Mouse (Mus musculus) spleen, adult 18-20 months (tissue): ENCODE results near the gene Ermard.
"Not testable (repeated sequence)": the region's sequence is repeated elsewhere in the genome, so short reads cannot be mapped to it uniquely, and the experiment has no call there.

ENCODE experiments used
- DNase-seq, 2 experiments: peaks; one replicate each; pipeline ENCODE4 v3.0.0; 2022; ENCODE audit warnings: mixed read lengths in 2 of 2

Ermard gene

DNA sequence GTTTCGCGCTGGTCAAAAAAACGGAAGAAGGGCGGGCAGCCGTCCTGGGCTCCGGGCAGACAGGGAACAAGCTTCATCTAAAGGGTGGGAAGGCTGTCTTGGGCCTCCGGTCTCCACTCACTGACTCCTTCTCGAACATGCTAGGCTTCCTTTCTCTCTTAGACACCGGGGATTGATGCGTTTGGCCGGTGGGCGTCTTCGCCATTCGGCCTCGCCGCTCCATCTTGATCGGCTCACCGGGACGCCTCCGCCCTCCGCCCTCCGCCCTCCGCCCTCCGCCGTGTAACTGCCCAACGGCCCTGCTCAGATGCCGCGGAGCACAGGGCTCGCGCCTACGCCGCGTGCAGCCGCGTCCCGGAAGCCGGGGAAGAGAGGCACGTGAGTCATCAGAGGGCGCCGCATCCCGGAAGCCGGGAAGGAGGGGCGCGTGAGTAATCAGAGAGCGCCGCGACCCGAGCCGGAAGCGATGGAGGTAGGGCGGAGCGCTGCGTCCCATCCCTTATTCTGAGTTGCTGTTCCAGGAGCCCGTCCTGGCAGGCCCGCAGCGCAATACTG is at the start of gene Ermard, which contains the start of the genes Tcte3 and Gm3448:
Gene Ermard (plus strand): TSS at position 34 of the 555 bp plus-strand sequence.
Gene Tcte3 (minus strand): TSS at position 314 of the 555 bp plus-strand sequence.
Gene Gm3448 (minus strand): TSS at position 363 of the 555 bp plus-strand sequence.
- peak; percentile 32 to 44 for DNase-seq

DNA sequence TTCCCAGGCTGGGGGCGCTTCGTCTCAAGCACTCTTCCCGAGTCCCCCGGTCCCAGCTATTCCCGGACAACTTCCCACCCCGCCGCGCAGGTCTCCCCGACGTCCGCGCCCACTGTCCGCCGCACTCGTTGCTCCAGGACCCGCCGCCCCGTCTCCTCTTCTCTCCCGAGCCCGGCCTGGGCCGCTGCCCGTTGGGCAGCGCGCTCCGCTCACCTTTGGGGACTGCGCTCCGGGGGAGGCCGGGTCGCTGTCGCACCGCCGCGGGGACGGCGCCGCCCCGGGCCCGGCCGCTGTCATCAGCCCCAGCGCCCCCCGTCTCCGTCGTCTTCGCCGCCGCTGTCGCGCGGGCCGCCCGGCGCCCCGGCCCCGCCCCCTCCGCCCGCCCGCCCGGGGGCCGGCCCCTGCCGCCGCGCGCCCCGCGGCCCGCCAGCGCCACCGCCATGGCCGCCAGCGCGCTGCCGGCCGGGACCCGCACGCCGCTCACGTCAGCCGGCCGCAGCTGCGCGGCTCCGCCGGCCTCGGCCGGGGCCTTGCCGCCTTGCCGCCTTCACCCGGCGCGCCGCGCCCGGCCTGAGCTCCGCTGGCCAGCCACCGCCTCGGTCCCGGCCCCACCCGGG is 48.4 kb upstream of the Ermard start:
- DNase-seq = not testable (repeated sequence)

DNA sequence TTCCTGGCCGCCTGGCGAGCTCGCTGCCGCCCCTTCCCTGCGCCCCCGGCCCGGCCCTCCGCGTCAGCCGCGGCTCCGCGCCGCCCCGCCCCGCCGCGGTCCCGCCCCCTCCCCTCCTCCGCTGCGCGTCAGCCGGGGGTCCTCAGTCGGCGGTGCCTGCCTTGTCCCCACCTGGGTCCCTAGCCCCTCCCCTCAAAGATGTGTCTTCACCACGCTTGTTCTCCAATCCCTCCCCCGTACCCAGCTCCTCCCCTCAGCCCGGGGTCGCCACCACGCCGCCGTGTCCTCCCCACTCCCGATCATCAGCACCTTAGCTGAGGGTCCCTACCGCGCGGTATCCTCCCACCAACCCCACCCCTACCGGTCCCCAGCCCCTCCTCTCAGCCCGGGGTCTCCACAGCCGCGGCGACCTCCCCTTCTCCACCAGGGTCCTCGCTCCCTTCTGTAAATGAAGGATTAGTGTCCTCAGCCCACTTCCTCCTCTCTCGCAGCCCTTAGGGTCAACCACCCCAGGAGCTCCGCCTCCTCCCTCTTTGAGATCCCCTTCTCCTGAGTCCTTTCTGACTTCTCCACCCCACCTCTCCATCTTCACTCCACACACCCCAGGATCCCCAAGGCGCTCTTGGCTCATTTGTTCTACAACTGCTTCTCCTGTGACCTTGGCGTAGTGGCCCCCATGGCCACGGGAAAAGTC is 47.7 kb upstream of the Ermard start:
- DNase-seq = not testable (repeated sequence)

DNA sequence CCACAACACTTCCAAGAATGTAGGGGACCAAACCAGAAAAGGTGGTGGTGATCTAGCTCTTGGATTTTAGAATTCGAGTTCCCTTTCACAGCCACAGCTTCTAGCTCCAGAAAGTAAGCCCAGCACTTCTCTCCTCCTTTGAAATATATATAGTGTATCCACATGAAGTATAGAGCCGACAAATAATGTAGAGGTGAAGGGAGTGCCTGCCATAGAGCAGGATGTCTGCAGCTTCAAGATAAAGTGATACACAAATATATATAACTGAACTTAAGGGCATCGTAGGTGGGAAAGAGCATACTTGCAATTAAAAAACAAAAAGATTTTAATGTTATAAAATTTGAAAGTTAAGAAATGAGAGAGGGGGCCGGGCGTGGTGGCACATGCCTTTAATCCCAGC is 46.9 kb upstream of the Ermard start:
- DNase-seq = not testable (repeated sequence)

DNA sequence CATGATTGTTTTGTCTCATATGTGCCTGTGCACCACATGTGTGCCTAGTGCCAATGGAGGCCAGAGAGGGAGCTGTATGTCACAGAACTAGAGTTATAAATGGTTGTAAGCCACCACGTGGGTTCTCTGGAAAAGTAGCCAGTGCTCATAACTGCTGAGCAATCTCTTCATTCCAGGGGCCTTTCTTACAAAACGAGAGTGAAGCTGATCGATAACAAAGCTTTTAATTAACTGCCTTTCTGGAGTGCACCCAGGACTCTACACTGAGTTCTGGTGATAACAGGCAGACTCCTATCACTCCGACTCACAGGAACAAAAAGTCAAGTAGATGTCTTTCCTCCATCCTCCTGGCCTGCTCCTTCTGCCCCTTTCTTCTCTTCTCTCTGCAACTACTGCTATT is 41.0 kb upstream of the Ermard start:
- not testable (repeated sequence) for DNase-seq

DNA sequence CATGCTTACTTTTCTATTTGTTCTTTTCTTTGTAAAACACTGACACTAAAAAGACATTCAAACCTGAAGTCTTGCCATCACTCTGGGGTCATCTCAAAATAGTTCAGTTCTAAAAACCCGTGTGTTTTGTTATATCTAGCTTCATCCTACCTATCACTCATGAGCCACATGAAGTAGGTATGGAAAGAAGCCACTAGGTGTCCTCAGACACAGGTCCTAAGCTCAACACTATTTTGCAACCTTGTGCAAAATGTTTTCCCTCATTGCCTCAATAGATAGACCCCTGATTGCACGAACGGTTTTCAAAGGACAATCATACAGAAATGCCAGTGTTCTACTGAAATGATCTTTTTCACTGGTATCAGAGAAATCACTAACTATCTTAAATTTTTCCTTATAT is 31.9 kb upstream of the Ermard start:
- DNase-seq = not testable (repeated sequence)

DNA sequence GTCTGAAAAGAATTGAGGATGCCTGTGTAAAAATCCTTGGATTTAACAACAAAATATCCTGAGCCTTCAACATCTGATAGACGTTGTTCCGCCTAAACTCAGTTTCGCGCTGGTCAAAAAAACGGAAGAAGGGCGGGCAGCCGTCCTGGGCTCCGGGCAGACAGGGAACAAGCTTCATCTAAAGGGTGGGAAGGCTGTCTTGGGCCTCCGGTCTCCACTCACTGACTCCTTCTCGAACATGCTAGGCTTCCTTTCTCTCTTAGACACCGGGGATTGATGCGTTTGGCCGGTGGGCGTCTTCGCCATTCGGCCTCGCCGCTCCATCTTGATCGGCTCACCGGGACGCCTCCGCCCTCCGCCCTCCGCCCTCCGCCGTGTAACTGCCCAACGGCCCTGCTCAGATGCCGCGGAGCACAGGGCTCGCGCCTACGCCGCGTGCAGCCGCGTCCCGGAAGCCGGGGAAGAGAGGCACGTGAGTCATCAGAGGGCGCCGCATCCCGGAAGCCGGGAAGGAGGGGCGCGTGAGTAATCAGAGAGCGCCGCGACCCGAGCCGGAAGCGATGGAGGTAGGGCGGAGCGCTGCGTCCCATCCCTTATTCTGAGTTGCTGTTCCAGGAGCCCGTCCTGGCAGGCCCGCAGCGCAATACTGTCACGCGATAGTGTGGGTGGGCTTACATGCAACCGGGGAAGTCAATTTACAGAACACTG is 31.1 kb upstream of the Ermard start, which contains the start of gene Gm3435:
Gene Gm3435 (plus strand): TSS at position 471 of the 708 bp plus-strand sequence.
- DNase-seq = not testable (repeated sequence)

DNA sequence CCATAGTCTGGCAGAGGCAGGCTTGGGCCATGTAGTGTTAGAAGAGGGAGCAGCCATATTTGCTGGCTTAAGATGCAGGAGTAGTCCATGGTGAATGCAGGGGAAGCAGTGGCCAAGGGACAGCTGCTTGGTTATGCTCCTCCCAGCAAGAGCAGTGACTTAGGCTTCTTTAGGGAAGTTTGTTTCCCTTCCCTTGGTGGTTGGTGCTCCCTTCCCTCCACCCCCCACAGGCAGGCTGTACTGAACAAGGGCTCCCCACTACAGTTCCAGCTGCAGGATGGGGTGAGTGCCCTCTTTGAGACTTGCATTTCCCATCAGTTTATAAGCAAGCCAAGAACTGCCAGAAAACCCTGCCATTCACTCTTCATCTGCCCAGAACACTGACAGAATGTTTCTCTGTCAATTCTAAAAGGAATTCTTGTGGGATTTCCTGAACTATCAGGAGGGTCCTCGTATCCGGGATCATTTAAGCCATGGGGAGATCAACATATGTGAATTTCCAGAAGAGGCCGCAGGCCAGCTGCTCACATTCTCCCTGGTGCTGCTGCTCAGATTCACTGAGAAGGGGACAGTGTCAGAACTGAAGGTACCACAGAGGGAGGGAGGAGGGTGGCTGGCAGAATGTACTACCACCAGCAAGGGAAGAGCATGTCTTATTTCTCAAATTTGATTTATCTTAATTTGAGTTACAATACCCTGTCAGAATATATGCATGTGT is 19.3 kb upstream of the Ermard start:
- DNase-seq = peak; percentile 3 to 16

DNA sequence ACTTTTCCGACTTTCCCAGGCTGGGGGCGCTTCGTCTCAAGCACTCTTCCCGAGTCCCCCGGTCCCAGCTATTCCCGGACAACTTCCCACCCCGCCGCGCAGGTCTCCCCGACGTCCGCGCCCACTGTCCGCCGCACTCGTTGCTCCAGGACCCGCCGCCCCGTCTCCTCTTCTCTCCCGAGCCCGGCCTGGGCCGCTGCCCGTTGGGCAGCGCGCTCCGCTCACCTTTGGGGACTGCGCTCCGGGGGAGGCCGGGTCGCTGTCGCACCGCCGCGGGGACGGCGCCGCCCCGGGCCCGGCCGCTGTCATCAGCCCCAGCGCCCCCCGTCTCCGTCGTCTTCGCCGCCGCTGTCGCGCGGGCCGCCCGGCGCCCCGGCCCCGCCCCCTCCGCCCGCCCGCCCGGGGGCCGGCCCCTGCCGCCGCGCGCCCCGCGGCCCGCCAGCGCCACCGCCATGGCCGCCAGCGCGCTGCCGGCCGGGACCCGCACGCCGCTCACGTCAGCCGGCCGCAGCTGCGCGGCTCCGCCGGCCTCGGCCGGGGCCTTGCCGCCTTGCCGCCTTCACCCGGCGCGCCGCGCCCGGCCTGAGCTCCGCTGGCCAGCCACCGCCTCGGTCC is 17.0 kb upstream of the Ermard start:
- DNase-seq = not testable (repeated sequence)

DNA sequence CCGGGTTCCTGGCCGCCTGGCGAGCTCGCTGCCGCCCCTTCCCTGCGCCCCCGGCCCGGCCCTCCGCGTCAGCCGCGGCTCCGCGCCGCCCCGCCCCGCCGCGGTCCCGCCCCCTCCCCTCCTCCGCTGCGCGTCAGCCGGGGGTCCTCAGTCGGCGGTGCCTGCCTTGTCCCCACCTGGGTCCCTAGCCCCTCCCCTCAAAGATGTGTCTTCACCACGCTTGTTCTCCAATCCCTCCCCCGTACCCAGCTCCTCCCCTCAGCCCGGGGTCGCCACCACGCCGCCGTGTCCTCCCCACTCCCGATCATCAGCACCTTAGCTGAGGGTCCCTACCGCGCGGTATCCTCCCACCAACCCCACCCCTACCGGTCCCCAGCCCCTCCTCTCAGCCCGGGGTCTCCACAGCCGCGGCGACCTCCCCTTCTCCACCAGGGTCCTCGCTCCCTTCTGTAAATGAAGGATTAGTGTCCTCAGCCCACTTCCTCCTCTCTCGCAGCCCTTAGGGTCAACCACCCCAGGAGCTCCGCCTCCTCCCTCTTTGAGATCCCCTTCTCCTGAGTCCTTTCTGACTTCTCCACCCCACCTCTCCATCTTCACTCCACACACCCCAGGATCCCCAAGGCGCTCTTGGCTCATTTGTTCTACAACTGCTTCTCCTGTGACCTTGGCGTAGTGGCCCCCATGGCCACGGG is 16.4 kb upstream of the Ermard start:
- DNase-seq = not testable (repeated sequence)

DNA sequence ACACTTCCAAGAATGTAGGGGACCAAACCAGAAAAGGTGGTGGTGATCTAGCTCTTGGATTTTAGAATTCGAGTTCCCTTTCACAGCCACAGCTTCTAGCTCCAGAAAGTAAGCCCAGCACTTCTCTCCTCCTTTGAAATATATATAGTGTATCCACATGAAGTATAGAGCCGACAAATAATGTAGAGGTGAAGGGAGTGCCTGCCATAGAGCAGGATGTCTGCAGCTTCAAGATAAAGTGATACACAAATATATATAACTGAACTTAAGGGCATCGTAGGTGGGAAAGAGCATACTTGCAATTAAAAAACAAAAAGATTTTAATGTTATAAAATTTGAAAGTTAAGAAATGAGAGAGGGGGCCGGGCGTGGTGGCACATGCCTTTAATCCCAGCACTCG is 15.5 kb upstream of the Ermard start:
- DNase-seq = not testable (repeated sequence)

DNA sequence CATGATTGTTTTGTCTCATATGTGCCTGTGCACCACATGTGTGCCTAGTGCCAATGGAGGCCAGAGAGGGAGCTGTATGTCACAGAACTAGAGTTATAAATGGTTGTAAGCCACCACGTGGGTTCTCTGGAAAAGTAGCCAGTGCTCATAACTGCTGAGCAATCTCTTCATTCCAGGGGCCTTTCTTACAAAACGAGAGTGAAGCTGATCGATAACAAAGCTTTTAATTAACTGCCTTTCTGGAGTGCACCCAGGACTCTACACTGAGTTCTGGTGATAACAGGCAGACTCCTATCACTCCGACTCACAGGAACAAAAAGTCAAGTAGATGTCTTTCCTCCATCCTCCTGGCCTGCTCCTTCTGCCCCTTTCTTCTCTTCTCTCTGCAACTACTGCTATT is 9.6 kb upstream of the Ermard start:
- DNase-seq = not testable (repeated sequence)

DNA sequence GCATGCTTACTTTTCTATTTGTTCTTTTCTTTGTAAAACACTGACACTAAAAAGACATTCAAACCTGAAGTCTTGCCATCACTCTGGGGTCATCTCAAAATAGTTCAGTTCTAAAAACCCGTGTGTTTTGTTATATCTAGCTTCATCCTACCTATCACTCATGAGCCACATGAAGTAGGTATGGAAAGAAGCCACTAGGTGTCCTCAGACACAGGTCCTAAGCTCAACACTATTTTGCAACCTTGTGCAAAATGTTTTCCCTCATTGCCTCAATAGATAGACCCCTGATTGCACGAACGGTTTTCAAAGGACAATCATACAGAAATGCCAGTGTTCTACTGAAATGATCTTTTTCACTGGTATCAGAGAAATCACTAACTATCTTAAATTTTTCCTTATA is 553 bp upstream of the Ermard start:
- DNase-seq = not testable (repeated sequence)

DNA sequence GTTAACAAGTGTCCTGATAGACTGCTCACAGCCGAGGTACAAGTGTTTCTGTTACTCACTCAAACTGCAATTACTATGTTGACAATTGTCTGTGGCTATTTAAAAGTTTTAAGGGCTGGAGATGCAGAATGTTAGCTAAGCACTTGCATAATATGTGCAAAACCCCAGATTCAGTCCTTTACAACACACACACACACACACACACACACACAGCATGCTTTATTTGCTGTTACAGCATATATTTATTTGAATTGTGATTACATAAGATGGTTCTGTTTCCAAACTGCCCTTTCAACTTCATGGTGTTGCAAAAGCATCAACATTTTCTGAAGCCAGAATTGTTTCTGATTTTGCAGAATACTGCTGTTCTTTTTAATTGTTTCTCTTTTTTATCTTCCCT is 9.3 kb downstream of the Ermard start:
- DNase-seq = not testable (repeated sequence)

DNA sequence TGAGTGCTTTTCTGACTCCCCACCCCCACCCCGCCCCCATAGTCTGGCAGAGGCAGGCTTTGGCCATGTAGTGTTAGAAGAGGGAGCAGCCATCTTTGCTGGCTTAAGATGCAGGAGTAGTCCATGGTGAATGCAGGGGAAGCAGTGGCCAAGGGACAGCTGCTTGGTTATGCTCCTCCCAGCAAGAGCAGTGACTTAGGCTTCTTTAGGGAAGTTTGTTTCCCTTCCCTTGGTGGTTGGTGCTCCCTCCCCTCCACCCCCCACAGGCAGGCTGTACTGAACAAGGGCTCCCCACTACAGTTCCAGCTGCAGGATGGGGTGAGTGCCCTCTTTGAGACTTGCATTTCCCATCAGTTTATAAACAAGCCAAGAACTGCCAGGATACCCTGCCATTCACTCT is 11.8 kb downstream of the Ermard start:
- not testable (repeated sequence) for DNase-seq

DNA sequence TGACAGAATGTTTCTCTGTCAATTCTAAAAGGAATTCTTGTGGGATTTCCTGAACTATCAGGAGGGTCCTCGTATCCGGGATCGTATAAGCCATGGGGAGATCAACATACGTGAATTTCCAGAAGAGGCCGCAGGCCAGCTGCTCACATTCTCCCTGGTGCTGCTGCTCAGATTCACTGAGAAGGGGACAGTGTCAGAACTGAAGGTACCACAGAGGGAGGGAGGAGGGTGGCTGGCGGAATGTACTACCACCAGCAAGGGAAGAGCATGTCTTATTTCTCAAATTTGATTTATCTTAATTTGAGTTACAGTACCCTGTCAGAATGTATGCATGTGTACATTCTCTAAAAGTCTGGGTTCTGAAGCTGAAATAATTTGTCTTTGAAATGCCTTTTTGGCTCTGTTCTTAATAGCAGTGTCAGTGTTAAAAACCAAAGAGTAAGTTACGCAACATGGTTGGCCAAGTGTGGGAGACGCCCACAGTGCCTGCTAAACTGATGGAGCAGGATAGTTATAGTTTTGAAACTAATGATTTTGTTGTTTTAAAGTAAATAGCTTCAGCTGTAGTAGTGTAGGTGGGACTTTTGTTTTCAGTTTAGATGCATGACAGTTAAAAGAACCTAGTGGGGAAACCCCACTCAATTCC is 12.3 kb downstream of the Ermard start:
- not testable (repeated sequence) for DNase-seq

DNA sequence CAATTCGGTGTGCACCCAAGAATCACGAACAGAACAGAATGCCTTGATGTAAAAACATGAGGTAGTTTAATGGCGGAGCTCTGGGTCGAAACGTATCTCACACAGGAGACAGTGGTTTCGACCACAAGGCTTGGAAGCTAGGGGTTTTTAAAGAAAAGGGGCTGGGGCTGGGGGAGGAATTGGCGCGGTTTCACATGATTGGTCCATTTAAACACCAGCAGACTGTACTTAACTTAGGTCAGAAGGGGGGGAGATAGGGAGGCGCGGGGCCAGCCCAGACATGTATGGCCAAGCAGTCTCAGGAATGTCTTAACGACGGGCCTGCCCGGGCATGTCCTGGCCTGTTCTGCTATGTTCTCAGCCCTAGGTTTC is 12.8 kb downstream of the Ermard start:
- not testable (repeated sequence) for DNase-seq

DNA sequence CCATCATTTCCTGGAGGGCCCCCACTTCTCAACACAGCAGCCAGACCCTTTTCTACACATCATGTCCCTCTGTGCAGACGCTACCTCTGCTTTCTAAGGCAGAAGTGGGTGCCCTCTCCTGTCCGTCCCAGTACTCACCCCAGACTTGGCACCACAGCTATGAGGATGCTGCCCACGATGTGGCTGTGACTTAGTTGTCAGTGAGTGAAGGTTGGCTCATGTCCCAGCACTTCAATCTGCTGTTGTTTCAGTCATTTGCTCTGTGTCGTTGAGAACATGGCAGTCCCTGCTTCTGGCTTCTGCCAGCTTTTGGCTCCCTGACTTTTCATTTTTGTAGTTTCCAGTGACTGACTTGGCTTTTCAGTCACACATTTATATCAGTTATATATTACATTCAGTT is 14.9 kb downstream of the Ermard start:
- DNase-seq = no peak

DNA sequence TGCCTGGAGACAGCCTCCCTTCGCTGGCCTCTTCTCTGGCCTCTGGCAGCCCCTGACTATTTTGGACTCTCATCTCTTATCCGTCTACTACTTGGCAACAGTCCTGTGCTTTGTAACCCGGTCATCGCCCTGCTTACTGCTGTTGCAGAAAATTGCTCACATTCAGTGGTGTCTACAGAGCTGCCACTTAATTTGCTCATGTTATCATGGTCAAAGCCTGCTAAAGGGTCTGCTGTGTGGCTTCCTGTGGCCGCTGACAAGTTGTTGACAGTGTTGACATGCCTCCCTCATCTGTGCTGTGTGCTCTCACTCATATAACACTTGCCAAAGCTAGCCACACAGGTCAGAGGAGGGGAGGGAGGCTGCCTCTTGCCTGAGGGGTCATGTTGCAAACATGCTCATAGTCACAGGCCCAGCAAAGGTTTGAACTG is 17.2 kb downstream of the Ermard start:
- no peak for DNase-seq

DNA sequence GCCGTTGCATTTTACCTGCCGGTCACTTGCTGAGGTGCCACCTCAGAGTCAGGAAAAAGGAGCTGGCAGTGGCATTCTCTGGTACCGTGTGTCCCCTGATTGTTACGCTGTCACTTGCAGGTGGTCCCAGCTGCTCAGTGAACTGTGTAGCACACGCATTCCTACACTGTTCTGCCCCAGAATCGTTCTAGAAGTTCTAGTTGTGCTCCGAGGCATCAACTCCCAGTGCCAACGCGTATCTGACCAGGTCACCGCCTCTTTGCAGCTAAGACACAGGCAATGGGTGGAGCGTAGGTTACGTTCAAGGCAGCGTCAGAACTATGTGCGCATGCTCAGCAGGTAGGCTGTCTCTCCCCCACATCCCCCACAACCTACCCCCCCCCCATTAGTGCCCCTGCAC is 18.6 kb downstream of the Ermard start:
- DNase-seq = no peak

DNA sequence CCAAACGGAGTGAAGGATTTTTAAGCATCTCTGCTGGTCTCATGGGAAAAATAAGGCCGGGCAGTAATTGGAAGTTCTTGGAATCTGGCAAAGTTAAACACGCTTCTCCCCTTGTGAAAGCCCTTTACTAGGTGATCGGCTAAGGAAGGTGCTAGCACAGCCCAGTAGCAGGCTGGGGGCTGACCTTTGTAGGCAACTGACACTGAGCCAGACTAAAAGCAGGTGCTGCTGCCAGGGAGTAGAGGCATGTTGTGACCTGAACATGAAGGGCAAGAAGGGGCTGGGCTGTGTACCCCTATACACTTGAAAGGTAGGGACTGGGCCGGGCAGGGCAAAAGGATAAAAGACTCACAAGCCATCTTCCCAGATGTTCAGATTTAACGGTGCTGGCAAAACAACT is 19.3 kb downstream of the Ermard start:
- DNase-seq = no peak
